Mouse (Mus musculus) intestine, embryonic 16.5 days (tissue): ENCODE results near the gene Nxnl1. TPM values are rescaled to one million over a fixed set of nuclear protein-coding genes. Genes with fewer than 3 reads are reported as not detected.

ENCODE experiments used
- ATAC-seq: fragments of 200-750 bp; cut with Nextera tagmentation; 2 replicates; pipeline ENCODE4 v1.8.0; 2017; ENCODE audit warnings: moderate TSS enrichment, moderate library complexity
- H3K27ac ChIP-seq: fragments of 300-500 bp; sonication (generic); 2 replicates; pipeline ENCODE4 v1.5.1; 2014; ENCODE audit warnings: mild to moderate bottlenecking, low read length
- H3K27me3 ChIP-seq: fragments of 300-500 bp; sonication (generic); replicated peaks from 2 replicates; pipeline ENCODE4 v1.6.1; 2014; ENCODE audit warnings: low read length, control low read depth, mixed read lengths; ENCODE audit not compliant: control insufficient read depth, insufficient read depth
- H3K36me3 ChIP-seq: fragments of 300-500 bp; sonication (generic); 2 replicates; pipeline ENCODE4 v1.6.1; 2014; ENCODE audit warnings: low read length, control low read depth; ENCODE audit not compliant: control insufficient read depth, insufficient read depth
- H3K4me1 ChIP-seq: fragments of 300-500 bp; sonication (generic); 2 replicates; pipeline ENCODE4 v1.6.1; 2014; ENCODE audit warnings: low read length, control low read depth, mixed read lengths; ENCODE audit not compliant: control insufficient read depth, insufficient read depth
- H3K4me2 ChIP-seq: fragments of 300-500 bp; sonication (generic); 2 replicates; pipeline ENCODE4 v1.6.1; 2014; ENCODE audit warnings: low read depth, low read length, control low read depth
- H3K4me3 ChIP-seq: fragments of 300-500 bp; sonication (generic); 2 replicates; pipeline ENCODE4 v1.5.1; 2014; ENCODE audit warnings: mild to moderate bottlenecking, low read length
- H3K9ac ChIP-seq: fragments of 300-500 bp; sonication (generic); 2 replicates; pipeline ENCODE4 v1.6.1; 2014; ENCODE audit warnings: low read depth, low read length
- H3K9me3 ChIP-seq: fragments of 300-500 bp; sonication (generic); 2 replicates; pipeline ENCODE4 v1.6.1; 2016; ENCODE audit warnings: low read length, control low read depth; ENCODE audit not compliant: control insufficient read depth
- WGBS: fragments of 180-500 bp; shearing (Covaris S2); extraction: QIAGEN DNeasy Blood & Tissue Kit; methylation state at CpG from one replicate; pipeline ENCODE4 v1.1.7; 2014; 5-methylcytosine and 5-hydroxymethylcytosine counted together
- polyA plus RNA-seq: library from polyadenylated mRNA; unstranded; fragments of >200 nt; fragmentation: Nextera tagmentation; extraction: Ambion mirVana; gene quantifications from 2 replicates; pipeline ENCODE4 v1.2.1, GENCODE M21; 2015

The Nxnl1 gene
- polyA plus RNA-seq, 1 experiment from 2014 or later, result not detected

GRCm38 (mm10) chr8:71572847-71573633 lies 6.6 kb upstream of the Nxnl1 start:
- no peak for ATAC-seq
- H3K9me3 ChIP-seq, result no peaks in the 10 kb centered on the region
- no peaks in the 10 kb centered on the region for H3K27me3 ChIP-seq
- no peak overlapping the region; the same call in 1 of the 2 replicates for H3K27ac ChIP-seq
- no peak overlapping the region for H3K4me3 ChIP-seq
- peaks cover 16% of the 10 kb centered on the region for H3K4me1 ChIP-seq
- 73% methylated on average over 9 of the region's 9 CpGs for WGBS
- H3K9ac ChIP-seq, result 0 out of 2 replicates have a peak overlapping the region, but pooled peaks have one; percentile 11
- no peak overlapping the region for H3K4me2 ChIP-seq
- no peaks in the 10 kb centered on the region for H3K36me3 ChIP-seq

DNA sequence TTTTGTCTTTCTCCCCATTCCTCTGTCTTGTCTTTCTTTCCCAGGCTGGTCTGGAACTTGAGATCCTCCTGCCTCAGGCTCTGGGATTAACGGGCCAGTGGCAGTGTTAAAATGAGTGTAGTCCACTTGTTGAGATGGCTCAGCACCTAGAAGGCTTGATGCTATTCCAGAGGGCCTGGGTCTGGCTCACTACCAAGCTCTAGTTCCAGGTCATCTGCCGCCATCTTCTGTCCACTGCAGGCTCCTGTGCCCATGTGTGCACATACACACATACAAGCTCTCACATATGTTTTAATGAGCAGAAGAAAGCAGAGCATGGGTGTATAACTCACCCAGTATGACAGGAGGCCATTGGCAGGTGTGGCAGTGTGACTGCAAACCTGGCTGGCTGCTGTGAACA lies 5.7 kb upstream of the Nxnl1 start:
- no peak overlapping the region for H3K4me3 ChIP-seq
- H3K36me3 ChIP-seq, result no peaks in the 10 kb centered on the region
- H3K27ac ChIP-seq, result no peak overlapping the region
- WGBS, result 79% methylated on average over 2 of the region's 2 CpGs
- ATAC-seq, result no peak
- H3K27me3 ChIP-seq, result no peaks in the 10 kb centered on the region
- H3K4me2 ChIP-seq, result no peak overlapping the region
- no peaks in the 10 kb centered on the region for H3K9me3 ChIP-seq
- no peak overlapping the region for H3K9ac ChIP-seq
- peaks cover 16% of the 10 kb centered on the region for H3K4me1 ChIP-seq

DNA sequence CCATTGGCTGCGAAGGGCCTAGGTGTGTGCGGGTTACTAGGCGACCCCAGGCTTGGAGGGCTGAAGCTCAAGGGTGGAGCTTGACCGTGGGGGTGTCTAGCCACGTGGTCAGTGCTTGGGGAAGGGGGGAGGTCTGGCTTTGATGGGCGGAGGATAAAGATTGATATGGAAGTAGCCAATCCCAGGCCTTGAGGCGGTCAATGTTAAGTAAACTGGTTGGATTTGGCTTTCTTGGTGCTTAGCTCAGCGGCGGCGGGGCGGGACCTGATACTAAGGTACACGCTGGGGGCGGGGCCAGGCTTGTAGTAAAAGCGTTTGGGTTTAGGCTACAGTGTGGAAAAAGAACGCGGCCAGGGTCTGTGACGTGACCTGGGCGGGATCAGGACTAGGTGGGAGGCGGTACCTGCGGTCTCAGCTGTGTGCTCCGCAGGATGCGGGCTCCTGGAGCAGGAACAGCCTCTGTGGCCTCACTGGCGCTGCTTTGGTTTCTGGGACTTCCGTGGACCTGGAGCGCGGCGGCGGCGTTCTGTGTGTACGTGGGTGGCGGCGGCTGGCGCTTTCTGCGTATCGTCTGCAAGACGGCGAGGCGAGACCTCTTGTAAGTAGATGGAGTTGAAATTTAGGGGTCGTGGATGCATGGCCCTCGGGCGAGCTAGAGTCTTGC lies 4.0 kb upstream of the Nxnl1 start:
- Histone ChIP-seq H3K4me2 (peak overlapping the region; percentile 94), H3K9me3 (no peaks in the 10 kb centered on the region), H3K4me3 (peak overlapping the region; percentile 73), H3K27ac (peak overlapping the region; percentile 76), H3K27me3 (no peaks in the 10 kb centered on the region), H3K36me3 (no peaks in the 10 kb centered on the region), H3K4me1 (peaks cover 16% of the 10 kb centered on the region), H3K9ac (peak overlapping the region; percentile 76)
- under 1% methylated on average over 41 of the region's 41 CpGs for WGBS
- ATAC-seq, result peak; percentile 90

GRCm38 (mm10) chr8:71569366-71570290 lies 3.2 kb upstream of the Nxnl1 start:
- ATAC-seq, result peak; percentile 82
- peak overlapping the region; percentile 76 for H3K9ac ChIP-seq
- peak overlapping the region; percentile 94 for H3K4me2 ChIP-seq
- H3K9me3 ChIP-seq, result no peaks in the 10 kb centered on the region
- peak overlapping the region; percentile 73 for H3K4me3 ChIP-seq
- peaks cover 16% of the 10 kb centered on the region for H3K4me1 ChIP-seq
- no peaks in the 10 kb centered on the region for H3K36me3 ChIP-seq
- H3K27me3 ChIP-seq, result no peaks in the 10 kb centered on the region
- H3K27ac ChIP-seq, result peak overlapping the region; percentile 91
- under 1% methylated on average over 51 of the region's 51 CpGs for WGBS

- 25% methylated on average over 6 of the region's 6 CpGs for WGBS
- H3K9ac ChIP-seq, result peak overlapping the region; percentile 71
Measured at GRCm38 (mm10) chr8:71568941-71569340, 2.5 kb upstream of the Nxnl1 start.

DNA sequence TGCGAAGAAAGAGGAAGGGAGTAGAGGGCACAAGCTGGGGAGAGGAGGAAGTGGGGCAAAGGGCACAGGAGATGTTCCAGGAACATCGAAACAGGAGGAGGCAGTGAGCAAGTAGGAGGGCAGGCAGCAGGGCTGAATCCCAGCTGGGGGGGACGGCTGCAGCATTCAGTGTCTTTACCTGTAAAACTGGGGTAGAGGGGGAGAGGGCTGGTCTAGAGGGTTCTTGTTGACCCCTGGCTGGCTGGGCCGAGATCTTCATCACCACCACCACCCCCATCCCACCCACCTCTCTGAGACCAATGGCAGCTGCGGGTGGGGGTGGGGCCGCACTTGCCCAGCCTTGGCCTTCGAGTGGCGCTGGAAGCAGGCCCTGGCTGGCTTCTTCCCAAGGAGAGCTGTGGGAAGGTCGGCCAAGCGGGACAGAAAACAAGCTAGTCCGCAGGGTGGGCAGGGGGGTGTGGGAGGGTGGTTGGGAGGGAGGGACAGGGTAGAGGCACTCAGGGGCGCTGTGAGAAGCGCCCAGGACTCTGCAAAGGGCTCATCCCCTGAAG lies 2.1 kb upstream of the Nxnl1 start, which contains the start of gene Slc27a1:
Gene Slc27a1, plus strand, starts transcription at position 496 of the 551 bp plus-strand sequence.
- no peaks in the 10 kb centered on the region; the same call in 1 of the 2 replicates for H3K27me3 ChIP-seq
- peak within 1 kb of the TSS; percentile 73 for H3K4me3 ChIP-seq
- peaks cover 6% of the 10 kb centered on the region; the same call in 1 of the 2 replicates for H3K9me3 ChIP-seq
- peaks cover 16% of the 10 kb centered on the region for H3K4me1 ChIP-seq
- H3K36me3 ChIP-seq, result no peaks in the 10 kb centered on the region
- H3K9ac ChIP-seq, result peak within 1 kb of the TSS; percentile 71
- H3K4me2 ChIP-seq, result peak within 1 kb of the TSS; percentile 94
- ATAC-seq, result no peak
- WGBS, result 14% methylated on average over 13 of the region's 13 CpGs
- peak within 1 kb of the TSS; percentile 91 for H3K27ac ChIP-seq

More at GRCm38 (mm10) chr8:71568941-71569340, 2.5 kb upstream of the Nxnl1 start:
- Histone ChIP-seq H3K4me2 (peak overlapping the region; percentile 94), H3K4me1 (peaks cover 16% of the 10 kb centered on the region), H3K36me3 (no peaks in the 10 kb centered on the region), H3K27me3 (no peaks in the 10 kb centered on the region; the same call in 1 of the 2 replicates), H3K4me3 (peak overlapping the region; percentile 73), H3K27ac (0 out of 2 replicates have a peak overlapping the region, but pooled peaks have one; percentile 91), H3K9me3 (peaks cover 4% of the 10 kb centered on the region; the same call in 1 of the 2 replicates)
- ATAC-seq, result no peak

DNA sequence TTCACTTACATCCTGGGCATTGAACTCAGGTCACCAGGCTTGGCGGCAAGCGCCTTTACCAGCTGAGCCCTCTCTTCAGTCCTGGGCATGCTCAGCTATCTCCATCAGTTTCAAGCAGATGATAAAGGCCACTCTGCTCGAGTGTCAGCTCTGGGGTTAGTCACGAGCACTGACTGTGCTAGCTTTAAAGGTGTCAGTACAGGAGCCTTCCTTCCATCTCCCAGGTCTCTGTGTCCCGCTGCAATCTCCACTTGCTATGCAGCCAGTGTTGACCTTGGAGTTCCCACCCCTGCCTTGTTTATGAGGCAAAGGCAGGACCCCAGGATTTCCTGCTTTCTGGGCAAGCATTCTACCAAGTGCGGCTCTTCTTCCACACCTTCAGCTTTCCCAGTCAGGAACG lies 1.2 kb upstream of the Nxnl1 start:
- Histone ChIP-seq H3K36me3 (no peaks in the 10 kb centered on the region), H3K4me2 (no peak overlapping the region), H3K9ac (no peak overlapping the region), H3K4me3 (no peak overlapping the region), H3K27me3 (peaks cover 2% of the 10 kb centered on the region; the same call in 1 of the 2 replicates), H3K4me1 (peaks cover 23% of the 10 kb centered on the region), H3K9me3 (peaks cover 6% of the 10 kb centered on the region; the same call in 1 of the 2 replicates), H3K27ac (no peak overlapping the region)
- no peak for ATAC-seq
- 76% methylated on average over 7 of the region's 7 CpGs for WGBS

- Histone ChIP-seq H3K27me3 (peaks cover 18% of the 10 kb centered on the region), H3K36me3 (no peaks in the 10 kb centered on the region), H3K4me3 (no peak overlapping the region), H3K4me1 (peaks cover 15% of the 10 kb centered on the region), H3K9ac (no peak overlapping the region), H3K27ac (no peak overlapping the region), H3K9me3 (peaks cover 6% of the 10 kb centered on the region; the same call in 1 of the 2 replicates), H3K4me2 (no peak overlapping the region)
- 92% methylated on average over 4 of the region's 4 CpGs for WGBS
- no peak for ATAC-seq
Measured at GRCm38 (mm10) chr8:71563992-71564391, 2.4 kb downstream of the Nxnl1 start.
